Mouse (Mus musculus): ENCODE results near the gene Ubc. TPM values are rescaled to one million over a fixed set of nuclear protein-coding genes. Genes with fewer than 3 reads are reported as not detected.

The Ubc gene
- polyA plus RNA-seq, 1 experiment from 2014 or later = 1,158 TPM

DNA sequence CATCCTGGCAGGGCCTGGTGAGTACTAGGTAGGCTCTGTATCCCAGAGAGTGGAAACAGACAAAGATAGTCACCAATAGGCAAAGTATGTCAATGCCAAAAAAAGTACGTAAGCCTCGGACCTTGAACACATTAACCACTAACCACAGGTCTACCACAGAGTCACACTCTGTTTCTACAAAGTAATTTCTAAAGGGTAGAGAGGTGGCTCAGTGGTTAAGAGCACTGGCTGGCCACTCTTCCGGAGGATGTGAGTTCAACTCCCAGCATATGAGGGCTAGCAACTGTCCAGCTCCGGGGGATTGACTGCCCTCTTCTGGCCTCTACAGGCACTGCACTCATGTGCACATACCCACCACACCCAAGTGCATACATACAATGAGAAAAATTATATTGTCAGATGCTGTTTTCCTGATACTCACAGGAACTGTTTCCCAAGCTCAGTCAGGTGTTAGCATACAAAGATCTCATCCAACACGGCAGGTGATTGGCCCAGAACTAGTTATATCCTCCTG lies 37.2 kb downstream of the Ubc start:
- Histone ChIP-seq H3K27me3 (no peaks in the 10 kb centered on the region), H3K4me2 (replicated peaks) (no peak overlapping the region), H3K36me3 (no peaks in the 10 kb centered on the region), H3K4me3 (no peak overlapping the region), H3K9me3 (peaks cover 4% of the 10 kb centered on the region; the same call in 1 of the 2 replicates), H3K4me1 (no peaks in the 10 kb centered on the region), H3K27ac (replicated peaks) (no peak overlapping the region), H3K9ac (replicated peaks) (no peak overlapping the region)
- 95% methylated on average over 5 of the region's 5 CpGs for WGBS
- no peak for ATAC-seq (ENCODE audit: low FRiP score, low read depth)

DNA sequence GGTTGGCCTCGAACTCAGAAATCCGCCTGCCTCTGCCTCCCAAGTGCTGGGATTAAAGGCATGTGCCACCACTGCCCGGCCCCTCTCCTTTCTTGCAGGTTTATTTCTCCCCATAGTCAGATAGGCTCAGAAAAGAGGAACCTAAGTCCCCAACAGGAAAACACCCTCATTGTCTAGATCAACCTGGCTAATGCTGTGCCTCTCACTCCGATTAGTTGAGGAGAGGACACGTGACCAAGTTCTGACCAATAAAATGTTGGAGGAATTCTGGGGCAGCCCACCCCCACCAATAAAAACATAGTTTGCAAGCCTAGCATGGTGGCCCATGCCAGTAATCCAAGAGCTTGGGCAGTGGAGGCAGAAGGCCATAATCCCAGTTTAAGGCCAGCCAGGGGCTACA lies 38.1 kb downstream of the Ubc start:
- no peaks in the 10 kb centered on the region for H3K27me3 ChIP-seq
- no peaks in the 10 kb centered on the region for H3K4me1 ChIP-seq
- WGBS = 95% methylated on average over 5 of the region's 5 CpGs
- ATAC-seq (ENCODE audit: low FRiP score, low read depth) = no peak
- peaks cover 4% of the 10 kb centered on the region; the same call in 1 of the 2 replicates for H3K9me3 ChIP-seq
- no peak overlapping the region for H3K4me3 ChIP-seq
- no peak overlapping the region for H3K4me2 ChIP-seq (replicated peaks)
- no peak overlapping the region for H3K9ac ChIP-seq (replicated peaks)
- no peaks in the 10 kb centered on the region for H3K36me3 ChIP-seq
- H3K27ac ChIP-seq (replicated peaks) = no peak overlapping the region

DNA sequence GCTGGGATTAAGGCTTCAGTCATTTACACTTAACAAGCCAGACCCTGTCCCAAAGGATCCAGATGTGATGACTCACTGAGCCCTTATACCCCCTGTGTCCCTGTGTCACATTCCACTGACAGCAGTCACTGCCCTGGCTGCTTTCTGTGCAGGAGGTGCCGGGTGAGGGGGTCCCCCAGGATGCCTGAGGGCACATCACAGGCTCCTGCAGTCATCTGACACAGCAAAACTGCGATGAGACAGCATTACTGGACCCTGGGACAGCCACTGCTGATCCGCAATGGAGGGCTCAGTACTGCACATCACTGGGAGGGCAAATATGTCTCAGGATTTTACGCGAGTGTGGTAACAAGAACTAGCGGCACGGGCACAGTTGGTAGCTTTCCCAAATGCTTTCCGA lies 38.9 kb downstream of the Ubc start:
- no peak for ATAC-seq (ENCODE audit: low FRiP score, low read depth)
- H3K4me1 ChIP-seq = no peaks in the 10 kb centered on the region
- WGBS = 76% methylated on average over 8 of the region's 8 CpGs
- no peak overlapping the region for H3K27ac ChIP-seq (replicated peaks)
- H3K4me2 ChIP-seq (replicated peaks) = no peak overlapping the region
- peaks cover 4% of the 10 kb centered on the region; the same call in 1 of the 2 replicates for H3K9me3 ChIP-seq
- no peak overlapping the region for H3K4me3 ChIP-seq
- no peak overlapping the region for H3K9ac ChIP-seq (replicated peaks)
- no peaks in the 10 kb centered on the region for H3K36me3 ChIP-seq
- H3K27me3 ChIP-seq = no peaks in the 10 kb centered on the region

DNA sequence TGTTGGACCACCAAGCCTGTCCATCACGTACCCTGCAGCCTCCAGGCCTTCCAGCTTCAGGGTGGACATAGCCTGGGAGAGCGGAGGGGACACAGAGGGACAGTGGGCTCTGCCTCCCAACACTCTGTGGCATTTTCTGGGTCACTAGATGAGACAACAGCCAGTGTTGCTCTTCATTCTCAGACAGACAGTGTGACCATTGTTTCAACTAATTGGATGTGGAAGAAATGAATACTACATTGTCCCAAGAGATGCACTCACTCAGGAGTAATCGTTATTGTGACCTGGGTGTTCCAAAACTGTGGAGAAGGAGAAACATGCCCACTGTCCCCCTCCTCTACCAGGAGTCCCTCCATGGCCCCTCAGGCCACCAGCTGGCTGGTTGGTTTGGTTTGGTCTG lies 40.6 kb downstream of the Ubc start:
- ATAC-seq (ENCODE audit: low FRiP score, low read depth) = no peak
- H3K9me3 ChIP-seq = peaks cover 4% of the 10 kb centered on the region; the same call in 1 of the 2 replicates

DNA sequence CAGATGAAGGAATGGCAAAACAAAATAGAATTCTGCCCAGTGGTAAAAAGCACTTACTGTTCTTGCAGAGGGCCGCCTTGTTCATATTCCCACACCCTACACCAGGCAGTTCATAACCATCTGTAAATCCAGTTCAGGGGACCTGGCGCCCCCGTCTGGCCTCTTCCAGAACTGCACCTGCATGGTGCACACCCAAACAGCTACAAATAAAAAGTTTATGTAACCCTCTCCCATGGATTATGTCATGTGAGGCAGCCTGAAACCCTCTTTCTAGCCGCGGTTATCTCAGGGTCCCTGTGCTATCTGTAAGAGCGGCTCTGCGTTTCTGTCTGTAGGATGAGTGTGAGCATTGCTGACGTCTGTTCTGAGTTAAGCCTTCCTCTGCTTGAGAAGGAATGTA lies 41.5 kb downstream of the Ubc start:
- Histone ChIP-seq H3K36me3 (no peaks in the 10 kb centered on the region), H3K9ac (replicated peaks) (no peak overlapping the region), H3K4me1 (no peaks in the 10 kb centered on the region), H3K27ac (replicated peaks) (no peak overlapping the region), H3K27me3 (no peaks in the 10 kb centered on the region), H3K4me3 (no peak overlapping the region), H3K4me2 (replicated peaks) (no peak overlapping the region), H3K9me3 (peaks cover 4% of the 10 kb centered on the region; the same call in 1 of the 2 replicates)
- 40% methylated on average over 8 of the region's 8 CpGs for WGBS
- ATAC-seq (ENCODE audit: low FRiP score, low read depth) = no peak

More for the DNA sequence above, 40.6 kb downstream of the Ubc start:
- Histone ChIP-seq H3K4me1 (no peaks in the 10 kb centered on the region), H3K4me2 (replicated peaks) (no peak overlapping the region), H3K27ac (replicated peaks) (no peak overlapping the region), H3K27me3 (no peaks in the 10 kb centered on the region), H3K9ac (replicated peaks) (no peak overlapping the region), H3K36me3 (no peaks in the 10 kb centered on the region), H3K4me3 (no peak overlapping the region)
- 82% methylated on average over 3 of the region's 3 CpGs for WGBS

DNA sequence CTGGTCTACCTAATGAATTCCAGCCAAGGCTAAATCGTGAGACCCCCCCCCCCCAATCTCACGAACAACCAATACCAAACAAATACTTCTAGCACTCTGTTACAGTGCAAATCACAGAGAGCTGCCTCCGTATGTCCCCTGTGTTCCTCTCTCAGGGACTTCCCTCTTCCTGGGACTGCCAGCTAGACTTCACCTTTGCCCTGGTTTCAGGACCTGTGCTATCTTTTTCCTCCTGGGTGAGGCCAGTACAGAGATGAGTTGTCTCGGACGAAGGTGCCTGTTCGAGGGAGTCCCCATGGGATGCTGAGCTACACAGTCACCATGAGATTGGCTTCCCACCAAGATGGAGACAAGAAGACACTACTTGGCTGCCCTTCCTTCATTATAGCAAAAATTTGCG lies 41.9 kb downstream of the Ubc start:
- no peak for ATAC-seq (ENCODE audit: low FRiP score, low read depth)
- Histone ChIP-seq H3K36me3 (no peaks in the 10 kb centered on the region), H3K4me2 (replicated peaks) (no peak overlapping the region), H3K9ac (replicated peaks) (no peak overlapping the region), H3K27me3 (no peaks in the 10 kb centered on the region), H3K4me3 (no peak overlapping the region), H3K9me3 (peaks cover 4% of the 10 kb centered on the region; the same call in 1 of the 2 replicates), H3K4me1 (no peaks in the 10 kb centered on the region), H3K27ac (replicated peaks) (no peak overlapping the region)
- 81% methylated on average over 7 of the region's 7 CpGs for WGBS

DNA sequence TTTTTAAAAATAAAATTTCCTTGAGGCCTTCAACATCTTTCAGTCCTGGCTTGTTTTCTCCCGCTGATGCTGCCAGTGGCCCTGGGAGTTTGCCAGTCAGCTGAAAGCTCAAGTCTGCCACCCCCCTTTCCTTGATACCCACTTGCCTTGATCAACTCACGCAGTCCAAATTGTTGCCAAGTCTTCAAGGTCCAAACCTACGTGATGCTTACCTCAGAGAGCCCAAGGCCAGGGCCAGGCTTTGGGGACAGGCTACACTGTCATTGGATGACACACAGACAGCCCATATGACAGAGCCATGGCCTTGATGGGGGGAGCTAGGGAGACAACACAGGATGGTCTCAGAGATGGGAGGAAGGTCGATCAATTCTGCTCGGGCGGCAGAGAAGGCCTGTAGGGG lies 45.7 kb downstream of the Ubc start:
- H3K4me1 ChIP-seq = peaks cover 23% of the 10 kb centered on the region
- no peaks in the 10 kb centered on the region for H3K9me3 ChIP-seq
- no peaks in the 10 kb centered on the region for H3K36me3 ChIP-seq
- no peak overlapping the region for H3K4me2 ChIP-seq (replicated peaks)
- H3K27ac ChIP-seq (replicated peaks) = no peak overlapping the region
- no peak overlapping the region for H3K4me3 ChIP-seq
- no peak for ATAC-seq (ENCODE audit: low FRiP score, low read depth)
- H3K27me3 ChIP-seq = peaks cover 13% of the 10 kb centered on the region
- 97% methylated on average over 6 of the region's 6 CpGs for WGBS
- no peak overlapping the region for H3K9ac ChIP-seq (replicated peaks)

DNA sequence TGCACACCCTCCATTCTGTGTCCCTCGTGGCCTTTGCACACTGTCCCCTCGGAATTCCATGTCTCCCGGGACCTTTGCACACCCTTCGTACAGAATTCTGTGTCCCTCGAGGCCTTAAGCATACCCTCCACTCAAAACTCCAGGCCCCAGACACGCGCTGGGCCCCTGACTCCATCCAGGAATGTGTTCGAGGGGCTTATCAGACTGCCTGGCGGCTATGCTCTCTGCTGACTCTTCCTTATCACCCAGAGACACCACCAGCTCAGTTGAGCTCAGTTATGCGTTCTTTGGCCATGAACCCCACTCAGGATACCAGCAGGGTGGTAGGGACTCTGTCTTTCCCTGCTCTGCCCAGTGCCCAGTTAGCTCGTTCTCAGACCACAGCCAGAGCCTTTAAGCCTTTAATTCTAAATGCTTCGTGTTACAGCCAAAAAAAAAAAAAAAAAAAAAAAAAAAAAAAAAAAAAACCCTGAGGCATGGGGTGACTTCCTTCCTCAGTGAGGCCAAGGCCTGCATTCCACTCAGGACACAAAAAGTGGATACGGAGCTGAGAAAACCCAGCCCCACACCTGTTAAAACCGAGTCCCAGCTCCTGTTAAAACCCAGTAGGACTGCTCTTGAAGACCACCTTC lies 48.4 kb downstream of the Ubc start:
- peak; percentile 7; the same call in 1 of the 2 replicates for ATAC-seq (ENCODE audit: low FRiP score, low read depth)
- Histone ChIP-seq H3K4me1 (peaks cover 36% of the 10 kb centered on the region), H3K4me2 (replicated peaks) (peak overlapping the region; percentile 76), H3K36me3 (no peaks in the 10 kb centered on the region), H3K27me3 (peaks cover 15% of the 10 kb centered on the region), H3K27ac (replicated peaks) (no peak overlapping the region), H3K9ac (replicated peaks) (peak overlapping the region; percentile 56; the same call in 1 of the 2 replicates), H3K4me3 (peak overlapping the region; percentile 59), H3K9me3 (no peaks in the 10 kb centered on the region)
- WGBS = 52% methylated on average over 14 of the region's 14 CpGs

DNA sequence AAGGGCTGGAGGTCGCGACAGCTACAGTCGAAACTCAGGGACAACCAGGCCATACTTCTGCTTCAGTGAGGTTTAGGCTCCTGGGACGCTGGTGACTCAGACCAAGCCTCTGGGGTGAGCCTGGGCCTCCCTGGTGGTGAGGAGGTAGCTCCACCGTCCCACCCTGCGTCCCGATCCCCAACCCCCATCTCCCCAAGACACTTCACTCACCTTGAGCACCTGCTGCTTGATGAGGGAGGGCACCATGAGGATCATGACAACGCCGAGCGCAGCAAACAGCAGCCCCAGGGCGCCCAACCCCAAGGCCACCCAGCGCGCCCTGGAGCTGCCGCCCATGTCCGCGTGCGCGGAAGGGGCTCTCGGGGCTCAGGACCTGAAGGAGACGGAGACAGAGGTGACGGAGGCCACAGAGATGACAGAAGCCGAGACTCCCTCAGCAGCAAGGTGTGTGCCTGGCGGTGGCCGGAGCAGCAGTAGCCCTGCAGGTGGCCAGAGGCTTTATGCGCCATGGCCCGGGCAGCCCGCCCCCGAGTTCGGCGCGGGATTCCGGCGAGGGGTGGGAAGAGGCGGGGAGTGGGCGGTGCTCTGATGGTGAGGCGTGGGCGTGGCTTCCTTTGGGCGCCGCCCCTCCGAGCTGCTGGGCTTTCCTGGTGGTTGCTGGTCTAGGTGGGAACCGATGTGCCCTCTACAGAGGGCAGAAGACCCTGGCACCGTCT lies 49.3 kb downstream of the Ubc start, which contains the start of gene Scarb1:
Scarb1 (minus strand) TSS at position 548 of the 716 bp plus-strand sequence.
- Histone ChIP-seq H3K27ac (replicated peaks) (no peak within 1 kb of the TSS), H3K9me3 (no peaks in the 10 kb centered on the region), H3K36me3 (no peaks in the 10 kb centered on the region), H3K4me1 (peaks cover 36% of the 10 kb centered on the region), H3K27me3 (peaks cover 15% of the 10 kb centered on the region), H3K4me2 (replicated peaks) (peak within 1 kb of the TSS; percentile 76), H3K4me3 (peak within 1 kb of the TSS; percentile 59), H3K9ac (replicated peaks) (peak within 1 kb of the TSS; percentile 56)
- peak; percentile 83 for ATAC-seq (ENCODE audit: low FRiP score, low read depth)
- under 1% methylated on average over 42 of the region's 42 CpGs for WGBS

DNA sequence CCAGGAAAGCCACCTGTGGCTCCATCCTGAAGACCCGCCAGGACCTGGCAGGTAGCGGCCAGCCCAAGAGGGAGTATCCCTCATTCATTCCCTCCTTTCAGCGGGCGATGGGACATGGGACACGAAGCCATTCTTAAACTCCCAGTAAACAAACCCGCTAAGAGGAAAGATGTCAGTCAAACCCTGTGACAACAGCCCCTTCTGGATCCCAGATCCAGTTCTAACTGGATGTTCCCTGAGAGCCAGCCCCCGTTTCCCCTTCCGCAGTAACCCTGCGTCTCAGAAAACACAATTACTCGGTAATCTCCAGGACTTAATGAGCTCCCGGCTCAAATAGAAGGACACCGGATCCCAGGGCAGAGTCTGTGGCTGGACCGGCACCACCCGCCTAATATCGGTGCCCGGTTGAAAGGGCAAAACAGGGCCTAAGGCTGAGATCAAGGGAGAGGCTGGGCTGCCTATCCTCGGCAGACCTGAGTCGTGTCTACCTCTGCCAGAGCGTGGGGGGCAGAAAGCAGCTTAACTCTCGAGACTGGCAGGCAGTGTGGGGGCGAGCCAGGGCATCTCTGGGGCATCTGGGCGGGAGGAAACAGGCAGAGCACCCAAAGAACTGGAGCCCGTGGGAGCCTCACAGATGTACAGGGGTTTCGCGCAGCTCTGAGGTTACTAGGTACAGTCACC lies 50.0 kb downstream of the Ubc start:
- Histone ChIP-seq H3K4me1 (peaks cover 36% of the 10 kb centered on the region), H3K36me3 (no peaks in the 10 kb centered on the region), H3K27ac (replicated peaks) (no peak overlapping the region), H3K4me2 (replicated peaks) (peak overlapping the region; percentile 76), H3K4me3 (peak overlapping the region; percentile 59), H3K9me3 (no peaks in the 10 kb centered on the region), H3K9ac (replicated peaks) (peak overlapping the region; percentile 56), H3K27me3 (peaks cover 15% of the 10 kb centered on the region)
- 0 out of 2 replicates have a peak, but pooled peaks have one; percentile 11 for ATAC-seq (ENCODE audit: low FRiP score, low read depth)
- WGBS = 2% methylated on average over 25 of the region's 25 CpGs

DNA sequence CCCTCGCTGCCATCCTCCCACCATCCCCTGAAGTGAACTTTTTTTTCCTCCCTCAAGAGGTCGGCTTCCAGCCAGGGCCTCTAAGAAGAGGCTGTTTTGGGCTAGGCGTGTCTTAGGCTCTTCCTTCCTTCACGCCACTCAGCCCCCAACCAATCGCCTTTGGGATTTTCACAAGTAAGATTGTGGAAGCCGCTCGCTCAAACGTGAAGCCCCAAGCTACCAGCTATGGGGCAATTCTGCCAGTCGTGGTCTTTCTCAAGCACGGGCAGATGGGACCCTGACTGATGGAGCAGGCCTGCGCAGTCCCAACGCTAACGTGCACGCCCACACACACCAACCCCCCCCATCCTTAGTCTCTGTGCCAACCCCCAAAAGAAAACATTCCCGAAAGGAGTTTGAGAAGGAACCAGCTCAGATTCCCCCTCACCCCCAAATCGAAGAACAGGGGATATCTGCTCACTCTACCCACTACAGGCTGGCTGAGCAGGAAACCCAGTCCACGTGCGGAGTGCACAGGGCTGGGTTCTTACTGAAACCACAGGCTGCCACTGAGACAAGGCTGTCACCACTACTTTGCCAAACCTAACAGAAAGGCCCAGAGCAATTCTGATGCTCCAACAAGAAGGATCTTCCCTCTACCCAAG lies 50.8 kb downstream of the Ubc start:
- Histone ChIP-seq H3K9me3 (no peaks in the 10 kb centered on the region), H3K4me2 (replicated peaks) (peak overlapping the region; percentile 76), H3K9ac (replicated peaks) (no peak overlapping the region), H3K4me1 (peaks cover 36% of the 10 kb centered on the region), H3K27me3 (peaks cover 15% of the 10 kb centered on the region), H3K4me3 (peak overlapping the region; percentile 59), H3K27ac (replicated peaks) (no peak overlapping the region), H3K36me3 (no peaks in the 10 kb centered on the region)
- WGBS = 2% methylated on average over 18 of the region's 18 CpGs
- ATAC-seq (ENCODE audit: low FRiP score, low read depth) = no peak
